Mouse (Mus musculus) cortical plate, adult 2 months (tissue): ENCODE results near the gene Nr2c2.

Experiments
- CTCF ChIP-seq: fragments of 200-500 bp; IDR thresholded peaks from 2 replicates; pipeline ENCODE4 v1.5.1; 2011; ENCODE audit warnings: mild to moderate bottlenecking, control low read depth, low read length; ENCODE audit not compliant: insufficient read depth; ENCODE audit errors: extremely low read depth
- POLR2A ChIP-seq: fragments of 200-500 bp; IDR thresholded peaks from 2 replicates; pipeline ENCODE4 v1.6.1; 2011; ENCODE audit warnings: mild to moderate bottlenecking, low read length, control low read depth; ENCODE audit not compliant: insufficient read depth; ENCODE audit errors: extremely low read depth

- TF ChIP-seq CTCF = no peak
- TF ChIP-seq POLR2A = no peak
These were observed 67.6 kb downstream of the Nr2c2 start for GRCm38 (mm10) chr6:92158801-92159200.
